Mouse (Mus musculus) right cerebral cortex, postnatal 10 days (tissue): ENCODE measurements around the gene Azin2.

ENCODE experiments used
- DNase-seq, 2 experiments: peaks; one replicate each; pipeline ENCODE4 v3.0.0; 2021; ENCODE audit warnings: low spot score in 2 of 2

The Azin2 gene

DNA sequence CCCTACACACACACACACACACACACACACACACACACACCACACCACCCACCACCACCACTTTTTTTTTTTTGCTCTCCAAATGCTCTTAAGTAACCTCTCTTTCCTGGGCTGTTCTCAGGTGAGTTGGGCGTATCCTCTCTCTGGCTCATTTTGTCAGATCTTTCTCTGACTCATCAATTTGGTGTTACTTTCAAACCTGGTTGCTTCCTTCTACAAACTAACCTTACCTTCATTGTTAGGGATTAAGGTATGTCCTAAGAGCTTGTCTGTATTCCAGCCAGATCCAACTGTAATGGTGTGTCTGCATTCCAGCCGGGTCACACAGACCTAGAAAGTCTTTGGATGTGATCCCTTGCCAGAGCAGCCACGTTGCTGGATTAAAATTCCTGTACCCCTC is 15.0 kb upstream of the Azin2 start:
- DNase-seq = no peak

DNA sequence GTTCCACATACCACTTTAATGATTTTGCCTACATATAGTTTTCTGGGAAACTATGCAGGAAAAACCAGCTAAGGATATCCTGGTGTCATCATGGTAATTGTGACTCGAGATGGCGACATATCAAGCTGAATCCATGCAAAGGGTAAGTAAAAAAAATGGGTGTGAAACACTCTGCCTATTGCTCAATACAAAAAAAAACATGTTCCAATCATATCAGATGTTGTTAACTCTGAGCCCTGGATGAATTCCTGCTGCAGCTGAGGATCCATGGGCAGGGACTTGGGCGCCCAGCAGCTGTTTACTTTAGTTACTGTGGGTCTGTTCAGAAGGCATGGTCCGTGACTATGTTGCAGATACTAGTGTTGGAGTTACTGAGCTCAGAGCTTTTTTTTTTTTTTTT is 14.3 kb upstream of the Azin2 start:
- no peak for DNase-seq

DNA sequence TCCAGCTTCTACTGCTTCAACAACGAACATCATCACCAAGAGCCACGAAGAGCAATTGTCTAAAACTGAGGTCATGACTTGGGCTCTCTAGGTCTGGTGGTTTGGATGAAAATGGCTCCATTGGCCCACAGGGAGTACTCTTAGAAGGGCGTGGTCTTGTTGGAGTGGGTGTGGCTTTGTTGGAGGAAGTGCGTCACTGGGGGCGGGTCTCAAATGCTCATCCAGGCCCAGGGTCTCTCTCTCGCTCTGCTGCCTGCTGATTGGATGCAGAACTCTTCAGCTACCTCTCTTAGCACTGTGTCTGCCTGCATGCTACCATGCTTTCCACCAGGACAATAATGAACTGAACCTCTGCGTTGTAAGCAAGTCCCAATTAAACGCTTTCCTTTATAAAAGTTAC is 12.4 kb upstream of the Azin2 start:
- DNase-seq = no peak

DNA sequence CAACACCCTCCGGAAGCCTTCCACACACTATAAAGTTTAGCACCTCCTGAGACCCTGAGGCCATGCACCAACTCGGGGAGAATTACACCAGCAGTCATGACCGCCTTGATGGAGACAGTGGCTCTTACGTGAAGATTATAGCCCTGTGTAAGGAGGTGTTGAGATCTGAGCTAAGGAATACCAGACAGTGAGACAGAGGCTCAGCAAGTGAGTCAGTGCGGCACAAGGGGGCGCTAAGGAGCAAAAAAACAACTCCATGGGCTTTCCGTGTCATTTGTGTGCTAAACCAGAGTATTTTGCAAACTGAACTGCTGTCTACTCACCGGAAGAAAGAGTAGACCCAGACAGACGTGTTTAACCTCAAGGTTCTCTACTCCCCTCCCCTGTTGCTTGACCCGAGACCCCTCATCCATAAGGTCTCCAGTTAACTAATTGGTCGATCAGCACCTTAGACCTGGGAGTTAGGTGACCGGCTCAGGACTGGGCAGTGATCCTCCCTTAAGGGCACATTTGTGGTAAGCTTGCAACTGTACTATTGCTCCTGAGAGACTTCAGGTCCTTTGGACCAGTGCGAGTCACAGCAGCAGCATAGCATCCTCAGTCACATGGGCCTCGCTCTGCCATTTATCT is 8.9 kb upstream of the Azin2 start:
- DNase-seq = peak; percentile 71 to 85

DNA sequence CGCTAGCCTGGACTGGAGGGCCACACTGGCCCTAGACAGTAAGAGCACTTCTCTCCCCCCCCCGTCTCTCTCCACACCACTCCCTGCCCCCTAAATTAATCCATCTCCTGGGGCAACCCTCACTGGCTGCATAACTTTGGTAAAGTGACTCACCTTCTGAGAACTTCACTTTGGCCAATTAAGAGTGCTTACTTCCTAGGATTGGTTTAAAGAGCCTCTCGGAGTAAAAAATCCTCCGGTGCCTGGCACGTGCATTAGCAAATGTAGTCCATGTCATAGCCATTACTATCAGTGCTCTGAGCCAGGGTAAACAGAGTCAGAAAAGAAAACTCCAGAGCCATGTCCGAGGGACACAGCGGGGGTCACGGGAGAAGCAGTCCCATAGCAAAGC is 8.2 kb upstream of the Azin2 start:
- no peak for DNase-seq

DNA sequence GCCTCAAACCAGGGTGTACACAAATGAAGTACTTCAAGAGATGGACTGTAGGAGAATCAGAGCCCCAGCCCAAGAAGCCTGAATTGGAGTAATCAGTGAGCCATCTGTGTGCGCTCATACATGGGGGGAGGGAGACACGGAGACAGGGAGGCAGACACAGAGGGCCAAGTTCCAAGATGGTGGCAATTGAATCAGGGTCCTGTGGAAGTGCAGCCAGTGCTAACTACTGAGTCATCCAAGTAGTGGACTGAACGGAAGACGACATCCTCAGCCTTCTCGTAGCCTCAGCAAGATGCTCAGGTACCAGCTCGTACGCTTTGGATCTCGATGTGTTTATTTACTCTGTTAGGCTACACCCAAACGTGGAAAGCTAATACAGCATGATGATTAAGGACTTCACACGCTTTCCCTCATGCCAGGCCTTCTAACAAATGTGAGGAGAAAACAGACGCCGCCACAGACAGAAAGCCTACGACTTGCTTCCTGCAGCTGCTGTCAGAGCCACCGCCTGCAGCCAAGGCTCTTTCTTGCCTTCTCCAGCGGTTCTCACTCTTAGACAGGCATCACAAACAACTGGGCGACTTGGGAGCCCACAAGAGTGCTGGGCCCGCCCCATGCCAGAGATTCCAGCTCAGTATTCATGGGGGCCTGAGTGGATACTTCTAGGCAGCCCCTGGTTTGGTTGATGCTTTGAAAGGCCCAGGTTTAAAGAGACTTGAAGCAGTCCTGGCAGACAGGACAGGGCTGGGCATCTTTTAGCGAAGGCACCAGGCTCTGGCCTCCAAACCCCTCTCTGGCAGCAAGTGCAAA is 7.6 kb upstream of the Azin2 start:
- DNase-seq = no peak

DNA sequence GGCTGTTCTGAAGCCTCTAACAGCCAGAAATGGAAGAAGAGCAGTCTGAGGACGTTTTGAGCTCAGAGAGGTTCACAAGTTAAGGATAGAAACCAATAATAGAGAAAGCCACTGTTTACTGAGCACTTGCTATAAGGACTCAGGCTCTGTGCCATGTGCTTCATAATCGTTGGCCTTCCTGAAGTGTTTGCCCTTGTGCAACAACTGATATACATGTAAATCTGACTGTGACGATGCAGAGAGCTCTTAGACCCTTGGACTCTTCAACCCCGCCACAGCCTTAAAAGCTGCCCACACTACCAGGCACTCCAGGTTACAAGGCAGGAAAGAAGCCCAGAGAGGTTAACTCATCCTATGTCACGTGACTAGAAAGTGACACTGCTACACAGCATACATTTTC is 6.8 kb upstream of the Azin2 start:
- no peak for DNase-seq

DNA sequence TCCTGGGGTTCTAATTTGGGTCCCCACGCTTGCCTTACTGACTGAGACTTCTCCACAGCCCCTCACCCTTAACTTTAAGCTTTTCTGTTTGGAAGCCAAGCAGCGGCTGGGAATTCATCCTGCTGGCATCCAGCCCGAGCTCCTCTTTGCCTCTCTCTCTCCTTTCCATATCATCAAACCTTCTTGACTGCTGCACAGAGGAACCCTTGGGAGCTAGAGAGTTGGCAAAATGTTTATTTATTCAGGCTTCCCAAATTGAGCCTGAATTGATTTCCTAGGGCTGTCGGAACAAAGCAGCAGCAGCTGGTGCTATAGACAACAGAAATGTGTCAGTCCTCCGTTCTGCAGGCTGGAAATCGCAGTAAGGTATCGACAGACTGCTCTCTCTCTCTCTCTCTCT is 4.5 kb upstream of the Azin2 start:
- DNase-seq = peak; percentile 72 to 75

DNA sequence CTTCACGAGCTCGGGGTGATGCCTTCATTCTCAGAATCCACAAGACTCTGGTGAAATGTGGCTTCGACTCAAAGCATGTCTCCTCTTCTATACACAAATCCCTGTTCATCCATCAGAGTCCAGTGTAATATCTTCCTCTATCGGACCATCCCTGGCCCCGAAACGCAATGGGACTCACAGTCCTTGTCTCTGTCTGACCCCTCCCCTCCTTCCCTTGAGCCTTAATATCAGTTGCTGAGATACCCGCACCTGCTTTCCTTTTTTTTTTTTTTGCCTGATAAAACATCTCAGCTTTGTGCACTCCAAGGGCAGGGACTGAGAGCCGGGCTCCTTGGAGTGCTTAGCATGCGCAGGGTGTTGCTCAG is 666 bp upstream of the Azin2 start:
- no peak for DNase-seq

DNA sequence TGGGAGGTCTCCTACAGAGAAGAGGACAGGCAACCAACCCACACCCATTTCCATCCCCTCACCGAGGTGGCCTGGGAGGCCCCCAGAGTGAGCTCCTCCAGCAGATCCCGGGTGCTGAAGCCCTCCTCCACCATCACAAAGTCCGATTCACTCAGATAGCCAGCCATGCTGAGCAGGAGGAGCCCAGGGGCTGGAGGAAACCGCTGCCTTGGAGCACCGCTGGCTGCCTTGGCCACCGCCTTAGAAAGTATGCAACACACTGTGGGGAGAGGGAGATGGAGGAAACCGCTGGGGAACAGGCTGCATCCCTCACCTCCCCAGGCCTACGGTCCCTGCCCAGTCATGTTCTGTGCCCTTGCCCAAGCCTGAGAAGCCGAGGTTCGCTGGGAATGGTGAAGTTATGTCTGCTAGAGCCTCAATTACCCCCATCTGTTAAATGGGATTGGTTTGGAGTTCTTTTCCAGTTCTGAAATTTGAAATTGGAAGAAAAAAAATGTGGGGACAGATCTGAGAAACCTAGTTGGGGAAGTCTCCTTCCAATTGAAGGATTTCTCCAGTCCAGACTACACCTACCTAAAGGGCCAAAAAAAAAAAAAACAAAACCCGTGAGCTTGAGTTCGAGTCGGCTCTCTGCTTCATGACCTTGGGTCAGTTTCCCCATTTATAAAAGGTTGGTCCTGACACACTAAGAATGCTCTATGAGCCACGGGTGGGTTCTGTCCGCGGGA is 777 bp downstream of the Azin2 start:
- DNase-seq = no peak

DNA sequence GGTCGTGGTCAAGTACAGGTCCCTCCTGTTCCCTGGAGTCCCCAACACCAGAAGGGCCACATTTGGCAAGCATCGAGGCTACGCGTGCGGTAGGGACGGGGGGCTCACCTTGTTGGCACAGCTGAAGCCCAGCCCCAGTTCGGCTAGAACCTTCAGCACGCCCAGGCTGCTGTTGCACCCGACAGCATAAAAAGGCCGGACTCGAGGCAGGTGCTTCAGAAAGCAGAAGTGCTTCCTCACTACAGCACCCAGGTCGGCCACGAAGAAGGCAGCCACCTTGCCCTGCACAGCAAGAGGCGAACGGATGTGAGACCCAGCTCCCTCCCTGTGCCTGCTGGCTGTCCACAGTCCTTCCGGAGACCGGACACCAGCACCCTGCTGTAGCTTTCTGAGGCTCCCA is 2.6 kb downstream of the Azin2 start:
- no peak for DNase-seq

DNA sequence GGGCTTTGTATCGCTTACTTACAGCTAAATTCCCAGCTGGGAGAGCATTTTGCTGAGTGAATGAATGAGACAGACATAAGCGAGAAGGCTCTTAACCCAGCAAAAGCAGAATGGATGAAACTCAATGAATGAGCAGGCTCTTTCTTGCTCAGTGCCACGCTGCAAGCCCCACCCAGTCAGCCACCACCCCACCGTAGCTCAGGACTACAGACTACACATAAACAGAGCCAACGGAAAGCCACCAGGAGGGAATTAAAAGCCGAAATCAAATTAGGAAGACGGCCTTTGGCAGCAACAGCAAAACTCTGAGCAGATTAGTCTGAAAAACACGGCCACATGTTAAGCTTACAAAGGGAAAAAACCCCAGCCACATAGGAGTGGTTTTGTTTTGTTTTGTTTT is 3.4 kb downstream of the Azin2 start:
- no peak for DNase-seq

DNA sequence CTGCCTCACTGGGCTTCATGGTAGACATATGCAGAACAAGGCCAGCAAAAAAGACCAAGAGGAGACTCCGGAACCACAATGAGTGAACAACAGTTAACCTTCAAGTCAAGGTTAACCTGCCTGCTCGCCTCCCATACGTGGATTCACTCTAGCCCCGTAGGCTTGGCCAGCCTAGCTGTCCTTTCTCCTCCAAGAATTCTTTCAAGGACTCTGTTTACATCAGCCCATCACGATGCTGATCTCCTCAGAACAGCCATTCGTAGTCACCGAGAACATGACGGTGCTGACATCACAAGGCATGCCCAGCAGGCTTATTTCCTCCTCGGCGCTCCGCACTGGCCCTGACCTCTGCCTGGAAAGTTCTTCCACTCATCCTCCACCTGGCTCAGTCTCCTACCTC is 4.1 kb downstream of the Azin2 start:
- no peak for DNase-seq

DNA sequence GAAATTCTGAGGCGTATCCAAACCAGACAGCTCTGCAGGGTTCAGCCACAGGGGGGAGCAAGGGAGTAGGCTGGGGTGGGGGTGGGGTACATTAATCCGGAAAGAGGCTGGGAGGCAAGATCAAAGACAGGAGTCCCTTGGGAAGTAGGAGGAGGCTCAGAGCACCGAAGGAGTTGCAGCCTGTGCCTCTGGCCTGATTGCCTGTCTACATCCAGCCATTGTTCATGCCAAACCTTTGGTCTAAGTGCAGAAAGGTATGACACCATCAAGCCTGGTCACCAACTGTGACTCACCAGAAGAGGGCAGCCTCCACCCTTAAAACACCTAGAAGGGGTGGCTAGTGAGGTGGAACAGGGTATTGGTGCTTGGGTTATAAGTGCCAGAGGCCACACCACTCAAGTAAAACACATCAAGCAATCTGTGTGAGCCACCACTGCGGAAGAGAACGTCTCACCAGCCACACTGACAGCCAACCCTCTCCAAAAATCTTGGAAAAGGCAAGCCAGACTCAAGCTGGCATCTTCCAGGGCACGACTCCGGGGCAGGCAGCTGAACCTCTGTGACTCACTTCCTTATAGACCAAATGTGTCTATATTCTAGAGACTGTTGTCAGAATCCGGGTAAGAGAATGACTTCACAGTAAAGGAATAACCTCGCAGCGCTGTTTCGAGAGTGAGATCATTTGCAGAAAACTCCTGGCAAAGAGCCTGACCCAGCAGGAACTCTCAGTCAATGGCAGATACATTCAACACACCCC is 4.9 kb downstream of the Azin2 start:
- DNase-seq = peak in 1 of 2 experiments; percentile 47

DNA sequence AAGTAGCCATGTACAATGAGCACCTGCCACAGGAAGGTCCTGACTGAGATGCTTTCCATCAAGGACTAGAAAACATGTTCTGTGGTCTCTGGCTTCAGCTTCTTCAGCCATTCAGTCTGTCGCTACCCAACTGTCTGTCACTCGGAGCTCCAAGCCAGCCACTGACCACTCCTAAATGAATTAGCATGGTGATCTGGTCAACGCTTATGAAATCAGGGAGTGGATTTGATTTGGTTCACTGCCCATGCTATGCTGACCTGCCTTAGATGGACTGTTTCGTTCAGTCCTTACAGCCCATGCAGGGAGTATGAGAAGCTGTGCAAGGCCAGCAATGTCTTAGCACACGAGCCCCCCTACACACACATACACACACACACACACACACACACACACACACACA is 8.4 kb downstream of the Azin2 start:
- DNase-seq = no peak

DNA sequence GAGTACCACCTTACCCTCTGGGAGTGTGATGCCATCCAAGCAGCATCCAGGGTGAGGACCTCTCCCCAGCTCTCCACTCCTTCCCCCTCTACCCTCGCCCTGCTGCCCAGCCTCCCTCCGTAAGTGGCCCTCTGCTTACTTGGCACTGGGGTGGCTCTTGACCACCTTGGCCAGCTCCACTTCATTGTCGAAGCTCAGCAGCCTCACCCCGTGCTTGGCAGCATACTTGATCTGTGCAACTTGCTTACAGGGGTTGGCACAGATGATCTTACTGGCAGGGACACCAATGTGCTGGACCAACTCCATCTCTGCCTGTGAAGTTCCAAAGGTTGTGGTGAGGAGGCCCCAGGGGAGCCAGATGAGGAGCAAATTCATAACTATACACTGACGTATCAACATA is 11.8 kb downstream of the Azin2 start:
- DNase-seq = peak in 1 of 2 experiments; percentile 46

DNA sequence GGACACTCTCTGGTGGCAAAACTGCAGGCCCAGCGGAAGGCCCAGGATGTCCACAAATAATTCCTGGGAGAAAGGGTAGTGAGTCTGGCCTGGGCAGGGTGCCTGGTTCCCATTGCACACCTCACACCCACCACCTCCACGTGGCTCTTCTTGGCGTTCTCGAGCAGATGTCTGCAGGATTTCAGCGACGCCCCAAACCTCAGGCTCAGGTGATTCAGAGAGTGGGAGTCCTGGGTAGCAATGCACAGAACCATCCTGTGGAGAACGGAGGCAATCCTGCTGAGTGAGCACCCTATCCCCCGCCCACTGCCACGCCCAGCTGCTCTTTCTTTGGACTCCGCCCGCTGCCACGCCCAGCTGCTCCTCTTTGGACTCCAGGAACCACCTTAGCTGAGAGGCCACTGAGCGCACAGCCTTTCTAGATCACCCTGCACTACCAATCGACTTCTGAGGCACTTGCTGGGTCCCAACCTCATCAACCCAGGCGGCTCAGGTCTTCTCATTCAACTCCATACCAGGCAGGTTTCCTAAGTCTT is 12.7 kb downstream of the Azin2 start:
- DNase-seq = no peak

DNA sequence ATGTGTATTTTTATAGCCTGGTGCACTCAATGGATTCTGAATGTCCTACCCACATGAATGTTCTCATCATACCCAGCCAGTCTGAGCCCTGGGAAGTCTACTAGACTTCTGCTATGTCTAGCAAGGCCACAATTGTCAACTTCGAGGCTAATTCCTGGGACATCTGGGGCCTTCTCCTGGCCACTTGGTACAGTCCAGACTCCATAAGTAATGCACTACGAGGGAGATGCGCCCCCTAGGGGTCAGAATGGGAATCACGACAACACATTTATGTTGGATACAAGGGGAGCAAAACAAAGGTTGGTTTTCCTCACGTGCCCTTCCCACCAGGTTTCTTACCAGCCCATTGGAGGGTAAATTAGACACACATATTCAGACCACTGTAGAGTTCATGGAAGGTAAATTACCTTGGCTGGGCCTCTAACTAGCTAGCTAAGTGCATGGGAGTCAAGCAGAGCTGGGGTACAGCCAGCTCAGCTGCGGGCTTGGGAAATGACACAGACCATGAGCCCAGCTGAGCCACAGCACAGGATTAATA is 14.0 kb downstream of the Azin2 start:
- DNase-seq = peak in 1 of 2 experiments; percentile 54

DNA sequence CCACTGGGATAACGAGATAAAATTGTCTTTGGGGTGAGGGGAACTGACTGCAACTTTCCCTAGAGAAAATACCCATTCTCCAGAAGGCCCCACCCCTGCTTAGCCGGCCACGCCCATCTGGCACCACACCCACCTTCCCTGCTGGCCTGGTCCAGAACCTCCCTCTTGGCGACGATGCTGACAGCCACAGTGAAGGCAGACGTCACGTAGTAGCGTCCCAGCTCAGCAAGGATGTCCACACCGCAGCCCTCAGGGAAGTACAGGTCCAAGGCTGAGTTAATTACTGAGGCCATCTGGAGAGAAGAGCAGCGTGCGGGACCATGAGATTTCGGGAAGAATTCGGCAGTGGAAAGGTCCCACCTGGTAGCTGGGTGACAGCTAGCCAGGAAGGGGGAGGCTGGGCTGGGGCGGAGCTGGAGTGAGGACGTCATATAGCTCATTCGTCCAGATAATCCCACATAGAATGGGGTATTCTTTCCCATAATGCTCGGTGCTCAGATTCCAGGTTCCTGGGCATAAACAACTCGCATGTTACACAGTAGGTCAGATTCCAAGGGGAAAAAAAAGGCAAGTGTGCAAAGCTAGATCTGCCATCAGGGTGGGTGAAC is 14.8 kb downstream of the Azin2 start:
- DNase-seq = no peak

DNA sequence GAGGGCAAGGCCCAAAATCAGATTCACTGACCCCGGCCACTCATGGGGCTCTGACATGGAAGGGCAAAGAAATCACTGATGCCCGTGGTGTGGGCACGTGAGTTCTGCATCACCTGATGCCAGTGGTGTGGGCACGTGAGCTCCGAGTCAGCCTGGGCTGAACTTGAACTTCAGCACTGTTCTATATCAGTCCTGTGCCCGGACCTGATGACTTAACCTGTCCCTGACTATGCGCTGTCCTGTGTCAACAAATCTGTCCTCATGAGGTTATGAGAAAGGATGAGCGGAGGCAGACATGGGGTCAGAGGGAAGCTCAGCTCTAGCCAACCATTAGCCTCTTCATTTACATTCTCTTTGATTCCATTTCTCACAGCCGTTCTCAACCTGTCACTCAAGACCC is 15.5 kb downstream of the Azin2 start:
- DNase-seq = no peak

DNA sequence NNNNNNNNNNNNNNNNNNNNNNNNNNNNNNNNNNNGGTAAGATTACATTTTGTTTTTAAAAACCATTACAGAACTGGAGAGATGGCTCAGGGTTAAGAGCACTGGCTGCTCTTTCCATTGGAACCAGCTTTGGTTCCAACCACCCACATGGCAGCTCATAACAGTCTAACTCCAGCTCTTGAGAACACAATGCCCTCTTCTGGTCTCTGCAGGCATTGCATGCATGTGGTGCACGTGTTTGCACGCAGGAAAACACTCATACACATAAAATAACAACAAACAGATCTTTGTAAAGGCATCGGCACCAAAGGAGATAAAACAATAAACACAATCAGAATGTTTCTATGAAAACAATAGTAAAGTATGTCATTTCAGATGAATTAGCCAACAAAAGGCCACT is 19.9 kb downstream of the Azin2 start:
- no peak for DNase-seq
